Mouse (Mus musculus): Measurements from ENCODE around the gene Ccdc171.
"Not testable (repeated sequence)": the region's sequence is repeated elsewhere in the genome, so short reads cannot be mapped to it uniquely, and the experiment has no call there.

Ccdc171 gene

DNA sequence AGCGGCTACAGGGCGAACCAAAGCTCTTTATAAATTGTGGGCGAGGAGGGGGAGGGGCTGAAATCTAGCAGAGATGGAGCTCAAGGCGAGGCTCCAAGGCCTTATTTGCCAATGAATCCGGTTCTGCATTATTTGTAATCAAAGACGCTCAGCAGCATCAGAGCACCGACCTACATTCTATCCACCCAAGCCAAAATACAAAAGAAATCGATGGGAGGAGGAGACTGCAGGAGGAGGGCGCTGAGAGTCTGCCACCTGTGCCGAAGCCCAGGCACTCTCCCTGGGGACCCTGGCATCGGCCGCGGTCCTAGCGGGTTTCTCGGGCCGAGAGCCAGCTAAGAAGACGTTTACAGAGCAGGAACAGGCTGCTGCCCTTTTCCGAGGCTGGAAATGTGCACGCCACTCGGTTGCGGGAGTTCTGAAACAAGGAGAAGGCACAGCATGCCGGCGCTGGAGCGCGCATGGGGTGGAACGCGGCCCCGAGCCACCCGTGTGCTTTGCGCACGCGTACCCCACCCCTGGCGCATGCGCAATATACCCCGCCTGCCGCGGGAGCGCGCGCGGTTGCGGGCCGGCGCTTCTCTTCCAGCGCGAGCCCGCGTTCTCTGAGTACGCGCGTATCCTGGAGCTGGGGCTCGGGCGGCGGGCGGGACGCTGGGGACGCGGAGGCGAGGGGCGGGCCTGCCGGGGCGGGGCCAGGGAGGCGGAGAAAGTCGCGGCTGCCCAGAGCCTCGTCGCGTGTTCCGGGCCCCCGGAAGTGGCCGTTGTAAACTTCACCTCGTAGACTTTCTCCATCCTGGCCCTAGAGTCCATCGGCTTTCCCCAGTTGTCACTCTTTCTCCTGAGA is at the start of gene Ccdc171:
TSS of gene Ccdc171 (plus strand) at position 703 of the 847 bp plus-strand sequence.
- DNase-seq (ENCODE audit: low spot score) = peak; percentile 90

DNA sequence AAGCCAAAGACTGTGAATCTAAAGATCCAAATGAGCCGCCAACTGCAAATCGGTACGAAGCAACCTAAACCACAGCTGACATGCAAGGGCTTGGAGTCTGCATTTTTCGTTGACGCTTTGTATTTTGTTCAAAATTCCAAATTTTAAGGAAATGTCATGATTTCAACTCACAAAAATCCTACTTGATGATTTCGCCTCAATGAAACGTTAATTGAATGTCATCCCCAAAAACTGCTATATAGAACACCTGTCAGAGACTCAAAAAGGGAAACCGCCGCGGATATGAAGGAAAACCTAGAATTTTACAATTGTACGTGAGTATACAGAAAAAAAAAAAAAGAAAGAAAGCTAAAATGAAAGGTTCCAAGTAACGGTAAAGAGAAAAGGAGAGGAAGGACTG is 40.1 kb upstream of the Ccdc171 start:
- no peak for DNase-seq (ENCODE audit: low spot score)

DNA sequence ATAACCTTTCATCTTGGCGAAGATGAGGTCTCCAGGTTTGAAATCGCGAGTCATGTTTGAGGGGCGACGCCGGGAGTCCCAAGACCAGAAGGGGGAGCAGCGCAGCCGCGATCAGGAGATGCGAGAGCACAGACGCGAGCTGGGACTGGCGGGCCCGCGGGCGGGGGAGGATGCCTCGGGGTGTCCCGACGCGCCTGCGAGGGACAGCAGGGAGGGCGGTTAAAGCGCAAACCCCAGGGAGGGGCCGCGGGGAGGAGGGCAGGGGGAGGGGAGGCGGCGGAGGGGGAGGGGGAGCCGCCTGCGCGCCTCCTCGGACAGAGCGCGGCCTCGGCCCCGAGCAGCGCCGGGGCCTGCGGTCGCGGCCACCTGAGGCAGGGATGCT is 39.6 kb upstream of the Ccdc171 start:
- DNase-seq (ENCODE audit: low spot score) = peak; percentile 60

DNA sequence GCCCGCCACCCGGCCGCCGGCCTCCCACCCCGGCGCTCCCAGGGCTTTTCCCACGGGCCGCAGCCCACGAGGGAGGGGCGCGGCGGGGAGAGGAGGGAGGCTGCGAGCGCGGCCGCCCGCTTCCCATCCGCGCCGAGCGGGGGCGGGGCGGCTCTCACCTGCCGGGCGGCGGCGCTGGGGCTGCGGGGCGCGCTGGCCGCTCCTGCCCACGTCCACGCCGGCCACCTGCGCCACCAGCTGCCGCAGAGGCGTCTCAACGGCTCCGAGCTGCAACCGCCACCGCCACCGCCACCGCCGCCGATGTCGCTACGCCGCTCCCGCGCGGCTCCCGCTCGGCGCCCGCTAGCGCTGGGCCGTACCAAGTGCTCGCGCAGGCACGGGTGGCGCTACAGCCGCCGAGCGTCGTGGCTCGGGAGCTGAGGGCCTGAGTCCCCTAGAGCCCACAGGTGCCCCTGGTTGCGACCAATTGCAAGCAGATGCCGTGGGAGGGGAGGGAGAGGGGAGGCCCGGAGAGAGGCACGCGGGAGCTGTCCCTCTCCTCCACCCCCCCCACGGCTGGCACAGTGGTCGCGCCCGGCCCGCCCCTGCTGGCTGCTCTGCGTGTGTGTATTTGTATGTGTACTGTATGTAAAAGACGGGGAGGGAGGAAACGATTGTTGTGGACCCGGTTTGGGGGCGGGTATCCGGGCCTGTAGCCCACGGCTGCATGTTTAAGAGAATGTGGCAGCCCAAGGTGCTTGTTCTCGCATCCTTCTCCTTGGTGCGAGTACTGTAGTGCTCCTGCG is 39.0 kb upstream of the Ccdc171 start, which contains the start of gene Psip1:
TSS of gene Psip1 (minus strand) at position 343 of the 785 bp plus-strand sequence.
- DNase-seq (ENCODE audit: low spot score) = peak; percentile 84

DNA sequence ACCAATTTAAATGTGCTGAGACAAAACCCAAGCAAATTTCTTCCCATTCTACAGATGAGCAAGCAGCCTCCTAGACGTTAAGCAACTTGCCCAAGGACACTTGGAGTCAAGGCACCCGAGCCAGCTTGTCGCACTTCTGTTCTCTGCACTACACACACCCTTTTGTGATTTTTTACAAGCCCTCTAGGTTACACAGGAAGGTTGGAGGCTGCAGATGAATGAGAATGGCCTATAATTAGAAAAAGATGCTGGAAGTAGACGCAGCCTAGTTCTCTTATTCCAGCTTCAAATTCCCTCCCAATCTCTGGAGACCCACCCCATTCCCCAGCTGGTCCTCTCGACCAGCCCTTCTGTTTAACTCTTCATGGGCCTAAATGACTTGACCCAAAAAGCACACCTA is 36.2 kb upstream of the Ccdc171 start:
- no peak for DNase-seq (ENCODE audit: low spot score)

DNA sequence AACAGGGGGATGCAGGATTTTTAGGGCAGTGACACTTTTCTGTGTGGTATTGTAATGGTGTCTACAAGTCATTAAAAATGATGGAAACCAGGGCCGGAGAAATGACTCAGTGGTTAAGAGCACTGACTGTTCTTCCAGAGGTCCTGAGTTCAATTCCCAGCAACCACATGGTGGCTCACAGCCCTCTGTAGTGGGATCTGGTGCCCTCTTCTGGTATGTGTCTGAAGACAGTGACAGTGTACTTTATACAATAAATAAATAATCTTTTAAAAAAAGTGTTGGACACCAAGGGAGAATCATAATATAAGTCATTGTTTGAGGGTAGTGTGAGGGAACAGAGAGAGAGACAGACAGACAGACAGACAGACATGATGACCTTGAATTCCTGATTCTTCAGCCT is 32.2 kb upstream of the Ccdc171 start:
- no peak for DNase-seq (ENCODE audit: low spot score)

DNA sequence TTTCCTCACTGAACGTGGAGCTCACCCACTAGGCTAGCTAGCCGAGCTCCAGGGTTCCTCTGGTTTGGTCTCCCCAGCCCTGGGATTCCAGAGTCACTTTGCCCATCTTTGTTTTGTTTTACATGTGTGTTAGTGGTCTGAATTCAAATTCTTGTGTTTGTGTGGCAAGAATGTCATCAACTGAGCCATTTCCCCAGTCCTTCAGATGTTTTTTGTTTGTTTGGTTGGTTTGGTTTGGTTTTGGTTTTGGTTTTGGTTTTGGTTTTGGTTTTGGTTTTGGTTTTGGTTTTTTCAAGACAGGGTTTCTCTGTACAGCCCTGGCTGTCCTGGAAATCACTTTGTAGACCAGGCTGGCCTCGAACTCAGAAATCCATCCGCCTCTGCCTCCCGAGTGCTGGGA is 28.3 kb upstream of the Ccdc171 start:
- DNase-seq (ENCODE audit: low spot score) = not testable (repeated sequence)

DNA sequence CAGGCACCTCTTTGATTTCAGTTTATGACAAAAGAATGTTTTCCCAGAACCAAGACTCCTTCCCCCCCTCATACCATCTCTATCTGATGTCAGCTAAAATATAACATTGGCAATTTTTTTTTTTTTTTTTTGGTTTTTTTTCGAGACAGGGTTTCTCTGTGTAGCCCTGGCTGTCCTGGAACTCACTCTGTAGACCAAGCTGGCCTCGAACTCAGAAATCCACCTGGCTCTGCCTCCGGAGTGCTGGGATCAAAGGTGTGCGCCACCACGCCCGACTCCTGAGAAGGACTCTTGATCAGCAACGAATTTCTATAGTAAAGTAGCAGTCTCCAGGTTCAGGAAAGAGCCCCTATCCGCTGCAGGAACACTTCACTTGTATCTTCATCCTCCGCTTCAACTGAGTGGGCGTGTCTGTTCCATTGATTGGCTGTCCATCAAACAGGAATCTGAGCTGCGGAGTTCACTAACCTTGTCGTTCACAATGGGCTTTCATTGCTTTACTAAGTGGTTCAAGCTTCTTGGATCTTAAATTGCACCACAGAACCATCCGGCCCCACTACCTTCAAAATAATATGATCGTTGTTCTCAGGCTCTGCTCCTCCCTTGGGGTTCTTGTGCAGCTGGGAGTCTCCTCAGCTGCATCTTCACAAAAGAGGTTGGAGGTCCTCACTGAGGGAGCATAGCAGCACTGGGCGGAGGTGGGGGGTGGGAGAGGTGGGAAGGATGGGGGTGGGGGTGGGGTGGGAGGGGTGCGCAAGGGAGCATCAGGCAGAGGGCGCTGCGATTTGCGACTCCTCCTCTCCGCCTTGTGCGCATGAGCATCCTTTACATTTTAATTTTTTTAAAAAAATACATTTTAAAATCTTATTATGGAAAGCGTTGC is 24.9 kb upstream of the Ccdc171 start:
- DNase-seq (ENCODE audit: low spot score) = no peak

DNA sequence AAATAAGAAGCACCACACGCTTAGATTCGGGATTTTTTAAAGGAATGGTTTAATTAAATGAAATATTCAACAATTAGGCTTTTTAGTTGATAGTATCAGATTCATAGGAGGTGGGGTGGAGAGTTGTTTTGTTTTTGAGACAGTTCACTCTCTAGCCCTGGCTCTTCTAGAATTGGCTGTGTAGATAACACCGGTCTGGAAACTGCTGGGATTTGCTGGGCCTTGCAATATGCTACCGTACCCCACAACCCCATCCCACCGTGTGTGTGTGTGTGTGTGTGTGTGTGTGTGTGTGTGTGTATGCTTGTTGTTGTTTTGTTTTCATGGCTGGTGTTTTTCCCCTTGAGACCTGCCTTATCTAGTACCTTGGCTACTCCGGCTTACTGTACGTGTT is 24.3 kb upstream of the Ccdc171 start:
- DNase-seq (ENCODE audit: low spot score) = no peak

DNA sequence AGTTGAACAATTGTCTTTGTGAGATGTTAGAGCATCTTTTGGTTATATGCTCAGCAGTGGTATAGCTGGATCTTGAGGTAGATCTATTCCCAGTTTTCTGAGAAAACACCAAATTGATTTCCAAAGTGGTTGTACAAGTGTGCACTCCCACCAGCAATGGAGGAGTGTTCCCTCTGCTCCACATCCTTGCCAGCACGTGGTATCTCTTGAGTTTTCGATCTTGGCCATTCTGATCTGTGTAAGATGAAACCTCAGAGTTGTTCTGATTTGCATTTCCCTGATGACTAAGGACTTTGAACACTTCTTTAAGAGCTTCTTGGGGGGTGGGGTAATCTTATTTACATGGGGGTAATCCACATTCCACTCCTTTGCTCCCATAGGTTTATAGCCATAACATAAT is 15.7 kb upstream of the Ccdc171 start:
- DNase-seq (ENCODE audit: low spot score) = no peak

DNA sequence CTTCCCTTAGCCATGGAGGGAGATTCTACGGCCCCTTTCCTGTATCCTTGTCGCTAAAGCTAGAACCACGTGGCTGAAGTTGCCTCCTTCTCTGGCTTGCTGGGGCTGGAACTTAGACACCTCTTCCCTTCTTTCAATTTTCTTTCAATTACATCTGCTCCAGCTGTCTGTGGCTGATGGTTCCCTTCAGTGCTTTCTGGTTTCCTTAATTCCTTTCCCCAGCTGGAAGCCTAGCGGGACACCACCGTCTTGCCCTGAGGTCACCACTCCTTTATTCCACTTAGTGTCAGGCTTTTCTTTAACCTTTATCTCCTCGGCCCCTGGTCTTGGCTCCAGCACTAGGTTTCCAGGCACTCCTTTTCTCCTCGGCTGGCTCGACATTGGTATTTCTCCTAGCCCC is 14.3 kb upstream of the Ccdc171 start:
- DNase-seq (ENCODE audit: low spot score) = no peak

DNA sequence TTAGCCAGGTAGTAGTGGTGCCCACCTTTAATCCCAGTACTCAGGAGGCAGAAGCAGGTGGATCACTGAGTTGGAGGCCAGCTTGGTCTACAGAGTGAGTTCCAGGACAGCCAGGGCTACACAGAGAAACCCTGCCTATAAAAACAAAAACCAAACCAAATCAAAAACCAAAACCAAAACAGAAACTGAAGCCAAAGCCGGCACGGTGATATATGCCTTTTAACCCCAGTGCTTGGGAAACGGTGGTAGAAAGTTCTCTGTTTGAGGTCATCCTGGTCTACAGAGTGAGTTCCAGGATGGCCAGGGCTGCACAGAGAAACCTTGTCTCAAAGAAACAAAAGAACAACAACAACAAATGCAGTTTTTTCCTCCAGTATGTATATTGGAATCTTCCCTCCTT is 13.1 kb upstream of the Ccdc171 start:
- no peak for DNase-seq (ENCODE audit: low spot score)

DNA sequence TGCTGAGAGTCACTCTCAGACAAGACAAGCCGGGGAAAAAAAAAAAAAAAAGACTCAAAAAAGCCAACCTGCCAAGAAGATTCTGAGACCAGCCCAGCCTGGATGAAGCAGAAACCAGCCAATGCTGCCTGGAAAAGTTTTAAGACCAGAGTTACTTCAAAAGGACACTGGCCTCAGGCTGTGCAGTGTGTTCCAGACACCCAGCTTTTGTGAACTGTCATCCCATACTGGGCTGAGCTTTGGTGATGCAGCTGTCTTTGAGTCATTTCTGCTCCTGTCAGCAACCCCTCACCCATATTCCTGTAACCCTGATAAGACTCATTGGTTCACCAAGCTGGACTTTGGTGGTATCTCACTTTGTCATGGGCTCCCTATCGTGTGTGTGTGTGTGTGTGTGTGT is 12.7 kb upstream of the Ccdc171 start:
- DNase-seq (ENCODE audit: low spot score) = no peak

DNA sequence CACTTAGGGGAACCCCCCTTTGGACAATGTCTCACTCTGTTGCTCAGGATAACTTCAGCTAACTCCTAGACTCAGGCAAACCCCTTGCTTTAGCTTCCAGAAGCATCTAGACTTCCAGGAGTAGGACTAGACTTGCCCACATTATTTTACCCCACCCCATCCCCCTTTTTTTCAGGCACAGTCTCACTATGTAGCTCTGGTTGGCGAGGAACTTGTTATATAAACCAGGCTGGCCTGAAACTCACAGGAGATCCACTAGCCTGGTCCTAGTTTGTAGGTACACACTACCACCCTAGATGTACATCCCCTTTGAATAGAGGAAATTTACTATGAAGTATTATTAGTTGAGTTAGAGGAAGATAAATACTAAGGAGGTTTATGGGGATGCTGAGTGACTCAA is 11.2 kb upstream of the Ccdc171 start:
- DNase-seq (ENCODE audit: low spot score) = no peak

DNA sequence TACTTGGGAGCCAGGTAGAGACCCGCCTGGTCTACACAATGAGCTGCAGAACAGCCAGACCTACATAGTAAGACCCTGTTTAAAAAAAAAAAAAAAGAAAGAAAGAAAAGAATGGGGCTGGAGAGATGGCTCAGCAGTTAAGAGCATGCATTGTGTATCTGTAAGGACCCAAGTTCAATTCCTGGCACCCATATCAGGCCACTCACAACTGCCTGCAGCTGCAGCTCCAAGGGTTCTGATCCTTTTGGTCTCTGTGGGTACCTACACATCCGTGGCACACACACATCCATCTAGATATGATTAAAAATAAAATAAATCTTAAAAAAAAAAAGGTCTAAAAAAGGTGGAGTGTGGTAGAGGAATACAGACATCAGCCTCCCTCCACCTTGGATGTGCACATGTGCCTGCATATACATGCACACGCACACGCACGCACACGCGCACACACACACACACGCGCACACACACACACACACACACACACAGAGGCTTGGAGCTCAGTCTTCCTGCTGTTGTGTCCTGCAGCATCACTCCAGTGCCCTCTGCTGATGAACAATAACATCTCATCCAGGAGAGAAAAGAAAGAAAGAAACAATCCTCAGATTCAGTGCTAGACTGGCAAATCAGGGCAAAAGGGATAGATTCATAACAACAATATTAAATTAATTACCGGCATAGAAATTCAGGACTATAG is 10.2 kb upstream of the Ccdc171 start:
- no peak for DNase-seq (ENCODE audit: low spot score)

DNA sequence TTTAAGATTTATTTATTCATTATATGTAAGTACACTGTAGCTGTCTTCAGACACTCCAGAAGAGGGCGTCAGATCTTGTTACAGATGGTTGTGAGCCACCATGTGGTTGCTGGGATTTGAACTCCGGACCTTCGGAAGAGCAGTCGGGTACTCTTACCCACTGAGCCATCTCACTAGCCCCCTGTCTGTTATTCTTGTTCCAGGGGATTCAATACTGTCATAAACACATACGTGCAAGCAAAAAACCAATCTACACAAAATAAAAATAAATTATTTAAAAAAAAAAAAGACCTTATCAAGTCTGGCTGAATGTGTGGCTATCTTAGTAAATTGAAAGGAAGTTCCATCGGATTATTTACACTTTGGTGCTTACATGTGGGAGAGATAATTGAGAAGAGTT is 9.2 kb upstream of the Ccdc171 start:
- DNase-seq (ENCODE audit: low spot score) = not testable (repeated sequence)

DNA sequence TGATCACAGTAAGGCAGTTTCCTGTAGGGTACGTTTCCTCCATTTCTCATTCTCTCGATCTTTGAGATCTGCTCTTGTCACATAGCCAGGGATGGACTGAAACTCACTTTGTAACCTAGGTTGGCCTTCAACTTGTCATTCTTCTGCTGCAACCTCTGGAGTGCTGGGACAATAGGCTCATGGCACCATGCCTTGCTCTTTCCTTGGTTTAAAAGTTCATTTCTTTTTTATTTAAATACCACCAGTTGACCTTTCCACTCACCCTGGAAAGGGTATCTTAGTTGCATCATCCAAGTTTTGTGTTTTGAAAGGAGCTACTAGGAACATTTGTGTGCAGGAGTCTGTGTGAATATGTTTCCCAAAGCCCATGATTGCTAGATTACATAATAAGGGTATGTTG is 6.2 kb upstream of the Ccdc171 start:
- DNase-seq (ENCODE audit: low spot score) = no peak

DNA sequence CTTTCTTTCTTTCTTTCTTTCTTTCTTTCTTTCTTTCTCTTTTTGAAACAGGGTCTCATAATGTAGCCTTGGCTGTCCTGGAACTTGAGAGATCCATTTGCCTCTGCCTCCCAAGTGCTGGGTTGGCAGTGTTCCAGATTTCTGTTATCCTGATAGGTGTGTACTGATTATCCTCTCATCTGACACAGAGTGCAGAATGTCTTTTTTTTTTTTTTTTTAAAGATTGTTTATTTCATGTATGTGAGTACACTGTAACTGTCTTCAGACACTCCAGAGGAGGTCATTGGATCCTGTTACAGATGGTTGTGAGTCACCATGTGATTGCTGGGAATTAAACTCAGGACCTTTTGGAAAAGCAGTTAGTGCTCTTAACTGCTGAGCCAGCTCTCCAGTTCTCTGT is 5.5 kb upstream of the Ccdc171 start:
- DNase-seq (ENCODE audit: low spot score) = no peak

DNA sequence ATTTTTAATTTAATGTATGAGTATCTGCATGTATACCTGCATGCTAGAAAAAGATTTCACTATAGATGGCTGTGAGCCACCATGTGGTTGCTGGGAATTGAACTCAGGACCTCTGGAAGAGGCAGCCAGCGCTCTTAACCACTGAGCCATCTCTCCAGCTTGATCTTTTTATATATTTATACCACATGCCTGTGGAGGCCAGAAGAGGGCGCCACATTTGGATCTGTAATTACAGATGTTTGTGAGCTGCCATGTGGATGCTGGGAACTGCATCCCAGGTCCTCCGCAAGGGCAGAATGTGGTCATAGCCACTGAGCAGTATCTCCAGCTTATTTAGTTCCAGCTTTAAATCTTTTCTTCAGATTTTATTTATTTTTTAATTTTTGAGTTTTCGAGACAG is 5.0 kb upstream of the Ccdc171 start:
- no peak for DNase-seq (ENCODE audit: low spot score)

DNA sequence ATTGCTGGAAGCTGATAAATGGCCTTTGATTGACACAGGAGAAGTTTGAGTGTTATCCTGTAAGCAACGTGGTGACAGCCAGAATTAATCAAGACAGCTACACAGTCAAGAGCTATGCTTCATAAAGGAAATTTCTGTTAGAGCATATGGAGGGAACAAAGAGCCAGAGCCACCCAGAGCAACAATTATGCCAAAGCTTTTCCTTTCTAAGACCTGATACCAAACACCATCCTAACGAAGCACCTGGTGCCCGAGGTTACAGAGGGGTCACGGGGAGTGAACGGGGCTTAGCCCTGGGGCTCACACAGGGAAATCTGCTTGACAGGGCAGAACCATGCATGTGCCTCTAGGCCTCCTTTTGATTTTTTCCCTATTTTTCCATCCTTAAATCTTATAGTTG is 3.3 kb upstream of the Ccdc171 start:
- no peak for DNase-seq (ENCODE audit: low spot score)

DNA sequence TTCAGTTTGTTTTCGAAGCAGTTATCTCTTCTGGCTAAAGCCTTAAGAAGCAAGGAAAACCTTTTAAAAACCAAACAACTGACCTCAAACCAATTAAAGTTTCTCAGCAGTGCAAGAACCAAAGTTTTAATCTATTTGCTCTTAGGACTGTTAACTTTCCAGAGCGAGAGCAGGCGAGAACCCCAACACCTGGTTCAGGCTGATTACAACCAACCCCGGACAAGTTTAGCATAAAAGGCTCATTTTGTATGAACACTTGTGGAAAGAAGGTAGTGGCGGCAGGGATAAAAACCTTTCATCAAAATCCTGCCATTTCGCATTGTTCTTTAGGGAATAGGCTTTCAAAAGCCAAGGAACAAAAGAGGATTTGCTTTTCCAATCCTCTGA is 896 bp upstream of the Ccdc171 start:
- DNase-seq (ENCODE audit: low spot score) = no peak

DNA sequence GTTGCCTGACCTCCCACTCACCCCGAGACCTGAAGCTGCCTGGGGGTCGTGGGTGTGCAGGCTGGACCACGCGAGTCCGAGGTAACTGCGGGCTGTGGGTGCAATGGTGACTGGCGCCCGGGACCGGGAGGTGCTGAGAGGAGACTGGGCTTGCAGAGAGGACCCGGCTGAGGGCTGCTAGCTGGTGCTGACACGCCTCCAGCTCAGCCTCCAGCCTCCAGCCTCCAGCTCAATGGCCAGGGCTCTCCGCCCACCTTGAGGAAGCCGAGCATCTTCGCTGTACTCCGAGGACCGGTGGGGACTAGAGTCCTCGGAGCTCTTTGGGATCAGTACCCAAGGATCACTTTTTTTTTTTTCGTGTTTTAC is 328 bp downstream of the Ccdc171 start:
- no peak for DNase-seq (ENCODE audit: low spot score)
